Mouse (Mus musculus) neutrophil, adult 5-6 weeks (primary cell): ENCODE results near the gene Wnt4. TPM values are rescaled to one million over a fixed set of nuclear protein-coding genes. Genes with fewer than 3 reads are reported as not detected.
A peak's percentile ranks its signal among the peaks of the same experiment; 100 is the strongest.

Experiments
- ATAC-seq: fragments of 151-379, 151-347 bp; 2 replicates; pipeline ENCODE4 v1.8.0; 2017; ENCODE audit warnings: mild to moderate bottlenecking, moderate TSS enrichment; ENCODE audit not compliant: insufficient number of reproducible peaks, poor library complexity, low FRiP score, severe bottlenecking; ENCODE audit errors: extremely low read depth
- total RNA-seq: library from RNA; stranded (forward); fragments of 200-1000 nt; gene quantifications from 2 replicates; pipeline ENCODE4 v1.2.3, GENCODE M21; 2017

The Wnt4 gene
- total RNA-seq, 1 experiment from 2014 or later = not detected

GRCm38 (mm10) chr4:137277600-137278143 is 383 bp downstream of the Wnt4 start:
- no peak for ATAC-seq

DNA sequence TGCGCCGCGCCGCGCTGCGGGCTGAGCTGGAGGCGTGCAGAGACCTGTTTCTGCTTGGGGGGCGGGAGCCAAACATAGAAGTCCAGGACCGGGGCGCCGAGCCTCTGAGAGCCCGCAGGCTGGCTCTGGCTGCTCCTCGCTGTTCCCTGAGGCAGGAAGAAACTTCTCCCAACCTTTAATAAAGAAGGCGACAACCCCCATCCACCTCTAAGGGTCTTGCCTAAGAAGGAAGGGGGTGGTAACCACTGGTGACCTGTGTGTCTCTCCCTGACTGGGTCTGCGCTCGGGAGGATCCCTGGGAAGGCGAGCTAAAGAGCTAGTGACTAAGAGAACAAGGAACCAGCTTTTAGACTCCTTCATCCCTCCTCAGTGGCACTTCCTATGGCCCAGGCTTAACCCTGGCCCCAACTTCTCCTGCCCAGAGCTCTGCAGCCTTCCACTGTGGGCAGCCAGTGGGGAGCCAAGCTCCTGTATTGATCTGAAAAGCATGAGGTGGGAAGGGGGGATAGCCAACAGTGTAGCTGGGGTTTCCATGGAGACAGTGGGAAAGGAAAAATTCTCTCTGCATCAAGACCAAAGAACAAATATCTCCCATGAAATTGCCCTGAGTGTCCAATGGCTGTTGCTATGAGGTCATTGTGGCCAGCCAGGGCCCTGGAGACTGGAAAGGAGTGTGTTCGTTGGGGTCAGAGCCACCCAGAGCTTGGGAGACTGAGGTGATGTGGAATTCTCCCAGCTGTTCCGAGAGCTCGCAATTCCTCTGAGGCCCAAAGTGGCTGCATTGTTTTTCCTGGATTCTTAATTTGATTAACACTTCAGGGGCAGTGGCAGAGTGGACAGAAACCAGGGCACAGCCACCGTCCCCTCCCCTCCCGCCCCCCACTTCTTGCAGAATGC is 1.1 kb downstream of the Wnt4 start:
- no peak for ATAC-seq

GRCm38 (mm10) chr4:137279346-137279745 is 2.1 kb downstream of the Wnt4 start:
- ATAC-seq = no peak

DNA sequence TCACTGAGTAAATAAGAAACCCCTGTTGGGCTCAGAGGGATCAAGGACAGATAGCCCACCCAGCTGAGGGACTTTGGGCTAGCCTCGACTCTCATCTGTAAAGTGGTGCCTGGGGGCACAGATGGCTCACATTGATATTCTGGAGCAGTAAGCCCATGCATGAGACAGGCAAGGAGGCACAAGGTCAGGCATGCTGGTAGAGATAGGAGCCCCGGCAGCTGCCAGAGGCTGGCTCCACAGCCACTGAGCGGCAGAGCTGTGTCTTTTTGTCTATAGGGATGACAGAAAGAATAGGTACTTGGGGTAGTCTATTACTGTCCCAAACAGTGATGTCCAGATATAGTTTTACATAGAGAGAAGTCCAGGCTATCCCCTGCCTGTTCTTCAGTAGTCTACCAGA is 4.0 kb downstream of the Wnt4 start:
- ATAC-seq = no peak

- ATAC-seq = no peak
These were observed 4.8 kb downstream of the Wnt4 start for GRCm38 (mm10) chr4:137282122-137282521.

DNA sequence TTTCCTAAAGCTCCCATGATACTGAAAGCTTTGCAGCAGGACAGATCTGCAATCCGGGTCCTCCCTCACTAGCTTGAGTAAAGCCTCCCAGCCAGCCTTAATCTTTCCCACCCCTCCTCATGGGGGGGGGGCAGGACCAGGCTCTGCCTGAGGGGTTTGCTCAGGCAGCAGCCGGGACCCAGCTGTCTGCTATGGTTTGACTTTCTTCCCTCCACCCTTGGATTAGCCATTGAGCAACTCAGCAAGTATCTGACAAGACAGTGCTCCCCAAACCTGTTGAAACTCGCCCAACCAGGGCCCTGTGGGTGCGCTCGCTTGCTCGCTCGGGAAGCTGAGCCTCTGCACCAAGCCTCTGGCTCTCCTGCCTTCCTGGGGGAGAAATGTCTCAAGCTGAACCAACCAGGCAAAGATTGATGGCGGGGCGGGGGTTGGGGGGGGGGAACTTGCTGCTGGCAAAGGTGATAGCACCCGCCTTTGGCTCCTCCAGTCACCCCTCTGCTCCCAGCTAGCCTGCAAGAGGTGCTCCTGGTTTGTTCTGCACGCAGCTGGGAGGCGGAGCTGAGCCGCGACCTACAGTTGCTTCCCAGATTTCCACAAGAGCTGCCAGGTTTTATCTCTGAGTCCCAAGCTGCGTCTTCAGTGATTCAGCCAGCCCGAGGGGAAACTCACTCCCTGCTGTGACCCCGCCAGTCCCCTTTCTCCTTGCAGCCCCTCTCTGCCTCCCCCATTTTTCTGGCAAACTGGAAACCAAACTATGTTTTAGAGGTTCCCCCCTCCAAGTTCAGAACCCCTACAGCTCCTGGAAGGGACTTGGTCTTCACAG is 5.5 kb downstream of the Wnt4 start:
- no peak for ATAC-seq

DNA sequence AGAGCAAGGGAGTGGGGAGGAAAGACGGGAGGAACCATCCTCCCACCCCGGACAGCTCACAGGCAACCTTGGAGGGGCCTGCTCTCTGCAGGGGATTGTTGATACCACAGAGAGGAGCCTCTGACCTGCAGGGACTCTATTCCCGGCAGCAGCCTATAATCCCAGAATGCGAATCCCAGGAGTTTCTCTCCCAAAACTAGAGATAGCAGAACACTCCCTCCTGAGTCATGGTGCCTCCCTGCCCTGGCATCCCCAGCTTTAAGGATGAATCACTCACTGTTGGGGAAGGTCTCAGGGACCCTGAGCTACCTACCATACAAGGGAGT is 6.1 kb downstream of the Wnt4 start:
- no peak for ATAC-seq

DNA sequence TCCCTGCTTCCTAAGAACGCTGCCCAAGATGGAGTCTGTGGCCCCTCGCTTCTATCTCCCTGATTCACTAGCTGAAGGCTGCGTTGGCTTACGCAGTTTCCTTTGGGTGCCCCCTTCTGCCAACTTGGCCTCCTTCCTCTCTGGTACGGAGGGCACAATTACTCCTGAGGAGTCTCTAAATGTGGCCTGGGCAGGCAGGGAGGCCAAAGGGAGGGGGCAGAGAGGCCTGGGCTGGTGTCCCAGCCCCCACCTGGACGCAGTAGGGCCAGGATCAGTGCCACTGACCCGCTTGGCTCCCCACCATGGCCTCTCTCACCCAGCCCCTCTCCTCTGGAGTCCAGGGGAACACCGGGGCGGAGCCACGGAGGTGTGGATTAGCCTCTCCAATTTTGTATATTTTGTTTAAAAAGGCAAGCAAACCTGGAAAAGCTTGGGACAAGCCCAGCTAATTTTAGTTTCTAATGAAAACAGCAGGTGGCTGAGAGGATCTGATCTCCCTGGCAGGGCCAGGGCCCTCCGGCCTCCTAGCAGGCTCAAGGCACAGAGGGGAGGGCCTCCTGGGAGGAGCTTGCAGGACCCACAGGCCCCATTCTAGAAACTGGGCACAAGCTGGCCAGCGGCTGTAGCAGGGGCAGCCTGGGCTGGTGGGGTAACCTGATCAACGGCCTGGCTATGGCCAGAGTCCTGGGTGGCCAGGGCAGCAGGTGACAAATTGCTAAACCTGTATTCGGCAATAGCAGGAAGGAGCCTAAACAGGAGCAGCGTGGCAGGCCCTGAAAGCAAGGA is 8.8 kb downstream of the Wnt4 start:
- no peak for ATAC-seq

DNA sequence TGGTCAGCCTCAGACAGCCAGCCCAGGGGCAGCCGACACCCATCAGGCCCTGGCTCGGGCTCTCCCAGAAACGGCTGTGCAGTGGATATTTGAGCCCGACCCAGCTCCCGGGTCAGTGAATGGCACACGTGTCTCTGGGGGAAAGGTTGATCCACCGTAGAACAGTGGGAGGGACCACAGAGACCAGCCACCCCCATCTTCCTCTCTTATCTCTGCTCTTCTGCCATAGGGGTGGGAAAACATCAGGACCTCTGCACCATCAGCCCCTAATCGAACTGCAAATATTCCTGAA is 9.3 kb downstream of the Wnt4 start:
- no peak for ATAC-seq

DNA sequence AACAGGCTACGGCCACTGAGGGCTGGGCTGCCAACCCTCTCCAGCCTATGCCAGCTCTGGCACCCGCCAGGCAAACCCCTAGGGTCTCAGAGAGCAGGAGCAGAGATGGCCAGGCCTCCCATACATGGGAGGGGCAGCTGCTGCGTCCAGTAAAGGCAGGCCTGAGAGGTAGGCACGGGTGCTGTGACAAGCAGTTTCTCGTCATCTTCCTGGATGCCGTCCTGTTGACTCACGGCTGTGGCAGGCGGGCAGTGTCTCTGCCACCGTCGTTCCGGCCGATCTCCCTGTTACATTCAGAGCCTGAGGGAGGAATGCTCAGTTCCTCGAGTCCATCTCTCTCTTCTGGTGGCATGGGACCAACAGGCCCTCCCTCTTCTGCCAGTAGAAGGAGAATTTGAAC is 9.9 kb downstream of the Wnt4 start:
- no peak for ATAC-seq

GRCm38 (mm10) chr4:137287818-137288217 is 10.5 kb downstream of the Wnt4 start:
- no peak for ATAC-seq

DNA sequence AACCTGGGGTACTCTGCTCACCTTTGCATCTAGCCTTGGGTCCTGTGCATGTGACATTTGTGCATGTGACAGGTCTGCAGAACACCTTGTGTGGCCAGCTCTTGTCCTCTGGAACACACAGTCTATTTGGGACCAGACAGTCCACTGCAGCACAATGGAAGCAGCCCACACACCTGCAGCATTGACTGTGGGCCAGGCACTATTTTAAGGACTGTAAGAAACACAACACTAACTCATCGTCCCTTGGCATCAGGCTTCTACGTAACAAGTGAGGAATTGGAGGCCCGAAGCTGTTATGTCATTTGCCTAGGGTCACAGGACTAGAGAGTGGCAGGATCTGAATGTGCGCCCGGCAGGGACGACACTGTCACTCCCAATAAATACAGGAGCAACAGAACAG is 12.4 kb downstream of the Wnt4 start:
- no peak for ATAC-seq

DNA sequence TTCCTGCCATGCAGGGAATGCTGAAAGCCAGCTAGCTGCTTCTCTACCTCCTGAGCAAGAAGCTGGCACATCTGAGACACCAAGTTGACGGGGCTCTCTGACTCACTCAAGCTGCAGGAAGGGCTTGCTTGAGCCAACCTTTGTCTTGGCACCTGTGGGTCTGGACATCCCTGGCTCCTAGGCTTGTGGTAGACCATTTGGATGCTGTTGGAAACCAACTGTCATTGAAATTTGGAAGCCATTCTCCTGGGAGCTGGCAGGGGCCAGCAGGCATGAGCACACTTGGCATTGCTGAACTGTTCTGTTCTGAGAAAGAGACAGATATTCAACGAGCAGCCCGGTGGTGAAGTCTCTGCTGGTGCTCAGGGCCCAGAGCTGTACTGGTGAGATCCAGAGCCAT is 13.0 kb downstream of the Wnt4 start:
- ATAC-seq = no peak

- ATAC-seq = no peak
These were observed 15.3 kb downstream of the Wnt4 start for GRCm38 (mm10) chr4:137292625-137293024.

DNA sequence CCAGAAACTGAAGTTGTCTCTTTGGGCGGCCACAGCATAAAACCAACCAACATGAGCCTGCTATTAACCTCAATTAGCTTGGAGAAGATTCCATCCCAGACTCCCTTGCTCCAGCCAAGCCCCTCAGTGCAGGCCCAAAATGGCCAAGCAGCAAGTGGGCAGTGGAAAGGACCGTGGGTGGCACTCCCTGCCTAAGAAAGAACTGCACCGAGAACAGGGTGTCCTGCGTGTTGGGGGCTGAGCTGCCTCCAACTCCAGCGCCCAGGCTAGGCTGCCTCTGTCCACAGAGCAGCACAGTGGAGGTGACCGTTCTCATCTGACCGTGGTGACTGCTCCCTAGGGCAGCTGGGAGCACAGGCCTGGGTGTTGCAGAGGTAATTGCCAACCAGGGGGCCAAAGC is 16.7 kb downstream of the Wnt4 start:
- no peak for ATAC-seq

DNA sequence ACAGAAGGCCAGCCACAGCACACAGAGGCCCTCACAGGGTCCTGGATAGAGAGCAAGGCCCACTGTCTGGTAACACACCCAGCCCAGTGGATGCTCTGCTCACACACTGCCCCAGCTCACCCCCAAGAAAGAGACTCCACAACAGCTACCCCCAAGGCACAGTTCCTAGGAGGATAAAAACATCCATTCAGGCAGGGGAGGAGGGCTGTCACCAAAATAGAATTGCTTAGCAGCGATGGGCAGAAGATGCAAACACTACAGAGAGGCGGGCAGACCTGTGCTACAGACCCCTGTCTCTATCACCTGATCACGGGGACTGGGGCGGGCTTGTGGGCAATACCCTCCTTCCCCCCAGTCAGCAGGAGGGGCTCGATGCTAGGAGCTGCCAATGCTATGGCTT is 17.2 kb downstream of the Wnt4 start:
- no peak for ATAC-seq

GRCm38 (mm10) chr4:137294951-137295350 is 17.7 kb downstream of the Wnt4 start:
- 0 out of 2 replicates have a peak, but pooled peaks have one; percentile 6 for ATAC-seq

GRCm38 (mm10) chr4:137297611-137298010 is 20.3 kb downstream of the Wnt4 start:
- no peak for ATAC-seq

- ATAC-seq = no peak
These were observed 21.1 kb downstream of the Wnt4 start for GRCm38 (mm10) chr4:137298406-137298805.
